ENCODE assay signal across 9 mouse cellular contexts in genomic region chr2:113234559-113234958, GRCm38 (mm10). TPM values are rescaled to one million over a fixed set of nuclear protein-coding genes. Genes with fewer than 3 reads are reported as not detected.
A peak's percentile ranks its signal among the peaks of the same experiment; 100 is the strongest.
DNase-seq lines count a peak whose midpoint lies in the region; ATAC-seq lines count a peak whose summit lies in the region.
"Had no signal": no experiment of that assay in that cellular context is flagged by ENCODE, and none has a peak within 500 bp of the region (broad histone marks: within the 10 kb centered on the region; RNA-seq: fewer than 3 reads in every experiment).

No protein-coding gene starts in this region.

- no peak for ATAC-seq in megakaryocyte, adult 5-6 weeks (ENCODE audit: poor library complexity, severe bottlenecking)

- intact Hi-C loops in heart, postnatal 10 days (cut with DNase I), result loop anchor here (2.0 to 5.0 kb wide), 2 partner anchors 434 to 732 kb away; no protein-coding TSS in a partner anchor
- intact Hi-C loops in heart, postnatal 36 days (cut with DNase I), result loop anchor here (1.0 to 10.0 kb wide), 2 partner anchors 434 to 730 kb away; no protein-coding TSS in a partner anchor

- DNase-seq in heart, postnatal 10 days, result peak; percentile 35 to 52
- DNase-seq in heart, postnatal 36 days, result no peak
- peak; percentile 12 for DNase-seq in thymus, postnatal 0 days (ENCODE audit: low spot score)
- DNase-seq in thymus, postnatal 4 days, result no peak
- DNase-seq in fibroblast of lung, adult 2 months (ENCODE audit: low read depth), result peak; percentile 22
- DNase-seq in lung, postnatal 25 days (ENCODE audit: low spot score), result peak; percentile 22
- no peak for DNase-seq in thymus, adult 18-20 months

RNA-seq across cellular contexts. Expression of gene Ryr3, which starts 17.7 kb away (rescaled TPM):
- 1 to 10 TPM; 2.1 to 3.5 TPM for total RNA-seq in heart, postnatal 10 days (2021)
- total RNA-seq in heart, postnatal 36 days (2021), result 1 to 10 TPM in 1 of 2 experiments, under 1 TPM in 1; 0.53 to 1.5 TPM
- polyA plus RNA-seq in thymus, postnatal 0 days (2015; fragmentation: Nextera tagmentation; extraction: Ambion mirVana), result 0.04 and 1.2 TPM in 2 replicates
- total RNA-seq in megakaryocyte, adult 5-6 weeks (2015), result 0.04 and 0.23 TPM in 2 replicates
- total RNA-seq in megakaryocyte, adult 5-6 weeks (2017), result under 0.01 TPM in 1 of 2 replicates, not detected in the other

RNA-seq across cellular contexts. Expression of gene Tmco5b, which starts 51.0 kb away (rescaled TPM):
- total RNA-seq in heart, postnatal 10 days (2021), result not detected
- not detected for total RNA-seq in heart, postnatal 36 days (2021)
- polyA plus RNA-seq in thymus, postnatal 0 days (2015; fragmentation: Nextera tagmentation; extraction: Ambion mirVana), result not detected in 2 replicates
- total RNA-seq in megakaryocyte, adult 5-6 weeks (2015), result not detected in 2 replicates
- not detected in 2 replicates for total RNA-seq in megakaryocyte, adult 5-6 weeks (2017)
- polyA plus RNA-seq: limb, embryonic 15.5 days had no signal

Comparison
In these comparisons a context has a peak if more than half of its experiments do, and no peak if none do; other contexts are left out.
1. DNase-seq: peak in heart, postnatal 10 days (2 of 2), thymus, postnatal 0 days (single experiment), fibroblast of lung, adult 2 months (single experiment) and lung, postnatal 25 days (single experiment); none in heart, postnatal 36 days (0 of 2), thymus, postnatal 4 days (single experiment) and thymus, adult 18-20 months (0 of 2).